Mouse (Mus musculus) neural tube, embryonic 14.5 days (tissue): ENCODE data around the gene Efcab5. TPM values are rescaled to one million over a fixed set of nuclear protein-coding genes. Genes with fewer than 3 reads are reported as not detected.
"Not testable (repeated sequence)": the region's sequence is repeated elsewhere in the genome, so short reads cannot be mapped to it uniquely, and the experiment has no call there.

Experiments used
- ATAC-seq: fragments of 200-750 bp; cut with Nextera tagmentation; 2 replicates; pipeline ENCODE4 v1.8.0; 2017; ENCODE audit warnings: low read depth, mild to moderate bottlenecking, moderate TSS enrichment, moderate library complexity
- H3K27ac ChIP-seq: fragments of 300-500 bp; sonication (generic); 2 replicates; pipeline ENCODE4 v1.5.1; 2014; ENCODE audit warnings: low read depth, mild to moderate bottlenecking, control low read depth, low read length, moderate library complexity, mixed read lengths
- H3K27me3 ChIP-seq: fragments of 300-500 bp; sonication (generic); 2 replicates; pipeline ENCODE4 v1.6.1; 2014; ENCODE audit warnings: low read length; ENCODE audit not compliant: control insufficient read depth, insufficient read depth
- H3K36me3 ChIP-seq: fragments of 300-500 bp; sonication (generic); 2 replicates; pipeline ENCODE4 v1.6.1; 2014; ENCODE audit warnings: low read length, mixed read lengths; ENCODE audit not compliant: control insufficient read depth, insufficient read depth
- H3K4me1 ChIP-seq: fragments of 300-500 bp; sonication (generic); 2 replicates; pipeline ENCODE4 v1.6.1; 2014; ENCODE audit warnings: low read length; ENCODE audit not compliant: control insufficient read depth, insufficient read depth
- H3K4me2 ChIP-seq: fragments of 300-500 bp; sonication (generic); 2 replicates; pipeline ENCODE4 v1.6.1; 2014; ENCODE audit warnings: mild to moderate bottlenecking, low read depth, low read length, control low read depth
- H3K4me3 ChIP-seq: fragments of 300-500 bp; sonication (generic); 2 replicates; pipeline ENCODE4 v1.5.1; 2014; ENCODE audit warnings: low read depth, low read length, control low read depth, mixed read lengths
- H3K9ac ChIP-seq: fragments of 300-500 bp; sonication (generic); replicated peaks from 2 replicates; pipeline ENCODE4 v1.6.1; 2014; ENCODE audit warnings: low read depth, mild to moderate bottlenecking, control low read depth, low read length, mixed read lengths
- H3K9me3 ChIP-seq: fragments of 300-500 bp; sonication (generic); 2 replicates; pipeline ENCODE4 v1.6.1; 2016; ENCODE audit warnings: low read length; ENCODE audit not compliant: control insufficient read depth
- WGBS: fragments of 180-500 bp; shearing (Covaris S2); extraction: QIAGEN DNeasy Blood & Tissue Kit; methylation state at CpG from one replicate; pipeline ENCODE4 v1.1.7; 2014; 5-methylcytosine and 5-hydroxymethylcytosine counted together
- polyA plus RNA-seq: library from polyadenylated mRNA; unstranded; fragments of >200 nt; fragmentation: Nextera tagmentation; extraction: Ambion mirVana; gene quantifications from 2 replicates; pipeline ENCODE4 v1.2.1, GENCODE M21; 2014

The Efcab5 gene
- polyA plus RNA-seq, 1 experiment from 2014 or later: 1.4 TPM

DNA sequence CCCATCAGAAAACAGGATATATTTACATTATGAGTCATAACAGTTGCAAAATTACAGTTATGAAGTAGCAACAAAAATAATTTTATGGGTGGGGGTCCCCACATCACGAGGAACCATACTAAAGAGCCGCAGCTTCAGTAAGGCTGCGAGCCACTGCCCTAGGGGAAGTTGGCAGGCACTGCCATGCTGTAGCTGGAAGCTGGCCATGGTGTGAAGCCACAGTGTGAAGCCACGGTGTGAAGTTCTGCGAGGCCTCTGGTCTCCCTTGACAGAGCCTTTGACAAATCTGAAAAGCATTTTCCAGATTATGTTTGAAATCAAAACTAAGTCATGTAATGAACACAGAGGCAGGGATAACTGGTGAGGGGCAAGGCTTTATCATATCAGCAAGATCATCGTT lies 77.6 kb downstream of the Efcab5 start:
- H3K9ac ChIP-seq: no peak overlapping the region
- no peak overlapping the region for H3K4me2 ChIP-seq
- H3K27me3 ChIP-seq: no peaks in the 10 kb centered on the region
- no peak for ATAC-seq
- no peaks in the 10 kb centered on the region for H3K9me3 ChIP-seq
- H3K27ac ChIP-seq: no peak overlapping the region
- H3K4me1 ChIP-seq: no peaks in the 10 kb centered on the region
- WGBS: 82% methylated on average over 6 of the region's 6 CpGs
- no peaks in the 10 kb centered on the region for H3K36me3 ChIP-seq
- no peak overlapping the region for H3K4me3 ChIP-seq

GRCm38 (mm10) chr11:77108442-77108841 lies 80.3 kb downstream of the Efcab5 start:
- Histone ChIP-seq H3K4me1 (no peaks in the 10 kb centered on the region), H3K9ac (no peak overlapping the region), H3K4me3 (no peak overlapping the region), H3K36me3 (no peaks in the 10 kb centered on the region), H3K4me2 (no peak overlapping the region), H3K9me3 (no peaks in the 10 kb centered on the region), H3K27ac (no peak overlapping the region), H3K27me3 (no peaks in the 10 kb centered on the region)
- no peak for ATAC-seq
- 91% methylated on average over 6 of the region's 6 CpGs for WGBS

DNA sequence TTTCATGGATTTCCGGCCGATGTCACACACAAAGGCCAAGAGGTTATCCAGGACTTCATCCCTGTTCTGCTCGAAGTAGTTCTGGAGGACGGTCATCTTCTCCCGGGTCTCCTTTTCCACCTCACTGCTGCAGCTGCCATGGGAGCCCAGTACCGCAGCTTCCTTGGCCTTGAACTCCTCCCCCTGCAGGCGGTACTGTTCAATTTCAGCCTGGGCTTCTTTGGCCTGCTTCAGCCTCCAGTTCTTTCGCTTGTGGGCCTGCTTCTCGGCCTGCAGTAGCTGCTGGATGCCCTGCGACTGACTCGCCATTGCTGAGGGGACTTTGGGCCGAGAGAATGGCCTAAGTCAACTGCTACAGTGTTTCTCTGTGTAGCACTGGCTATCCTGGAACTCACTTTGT lies 80.9 kb downstream of the Efcab5 start:
- H3K27ac ChIP-seq, H3K9ac ChIP-seq, H3K4me3 ChIP-seq, H3K4me1 ChIP-seq, H3K27me3 ChIP-seq, H3K9me3 ChIP-seq, H3K4me2 ChIP-seq, ATAC-seq, H3K36me3 ChIP-seq: not testable (repeated sequence)
- WGBS: 77% methylated on average over 12 of the region's 12 CpGs

GRCm38 (mm10) chr11:77106961-77107360 lies 81.8 kb downstream of the Efcab5 start:
- Histone ChIP-seq H3K4me2 (no peak overlapping the region), H3K9me3 (no peaks in the 10 kb centered on the region), H3K4me1 (no peaks in the 10 kb centered on the region), H3K36me3 (no peaks in the 10 kb centered on the region), H3K27ac (no peak overlapping the region), H3K4me3 (no peak overlapping the region), H3K9ac (no peak overlapping the region), H3K27me3 (no peaks in the 10 kb centered on the region)
- WGBS: 96% methylated on average over 6 of the region's 6 CpGs
- ATAC-seq: no peak

GRCm38 (mm10) chr11:77100137-77100937 lies 88.4 kb downstream of the Efcab5 start:
- H3K9me3 ChIP-seq: no peaks in the 10 kb centered on the region
- H3K4me1 ChIP-seq: no peaks in the 10 kb centered on the region
- no peak overlapping the region for H3K9ac ChIP-seq
- no peak overlapping the region for H3K4me2 ChIP-seq
- WGBS: 16% methylated on average over 10 of the region's 10 CpGs
- H3K4me3 ChIP-seq: no peak overlapping the region
- H3K27ac ChIP-seq: no peak overlapping the region
- ATAC-seq: no peak
- H3K27me3 ChIP-seq: no peaks in the 10 kb centered on the region
- H3K36me3 ChIP-seq: no peaks in the 10 kb centered on the region

GRCm38 (mm10) chr11:77098332-77098972 lies 90.3 kb downstream of the Efcab5 start:
- Histone ChIP-seq H3K36me3 (no peaks in the 10 kb centered on the region), H3K27ac (no peak overlapping the region), H3K9ac (no peak overlapping the region), H3K4me2 (no peak overlapping the region), H3K9me3 (no peaks in the 10 kb centered on the region), H3K27me3 (no peaks in the 10 kb centered on the region), H3K4me1 (no peaks in the 10 kb centered on the region), H3K4me3 (no peak overlapping the region)
- no peak for ATAC-seq
- 86% methylated on average over 19 of the region's 19 CpGs for WGBS

DNA sequence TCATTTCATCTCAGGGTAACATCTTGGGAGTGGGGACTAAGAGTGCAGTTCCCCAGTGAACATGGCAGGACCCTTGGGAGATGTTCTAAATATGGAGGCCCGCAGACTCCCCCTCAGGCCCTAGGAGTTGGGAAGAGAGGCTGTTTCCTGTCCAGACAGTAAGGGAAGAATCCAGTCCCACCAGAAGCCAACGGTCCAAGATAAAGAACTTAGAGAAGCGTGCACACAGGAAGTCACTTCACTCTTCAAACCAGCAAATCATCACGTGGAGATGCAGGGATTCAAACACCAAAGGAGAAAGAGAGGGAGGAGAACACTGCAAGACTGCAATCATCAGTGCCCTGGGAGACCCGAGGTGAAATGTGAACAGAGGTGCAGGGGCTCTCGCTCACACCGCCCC lies 91.8 kb downstream of the Efcab5 start:
- H3K4me2 ChIP-seq: no peak overlapping the region
- no peaks in the 10 kb centered on the region for H3K9me3 ChIP-seq
- H3K27me3 ChIP-seq: no peaks in the 10 kb centered on the region
- ATAC-seq: no peak
- H3K36me3 ChIP-seq: no peaks in the 10 kb centered on the region
- whole genome bisulfite sequencing: 82% methylated on average over 7 of the region's 7 CpGs
- no peak overlapping the region for H3K9ac ChIP-seq
- H3K4me3 ChIP-seq: no peak overlapping the region
- H3K27ac ChIP-seq: no peak overlapping the region
- no peaks in the 10 kb centered on the region for H3K4me1 ChIP-seq

GRCm38 (mm10) chr11:77096581-77096980 lies 92.2 kb downstream of the Efcab5 start:
- H3K4me1 ChIP-seq: no peaks in the 10 kb centered on the region
- no peak overlapping the region for H3K4me3 ChIP-seq
- H3K36me3 ChIP-seq: no peaks in the 10 kb centered on the region
- no peak overlapping the region for H3K9ac ChIP-seq
- no peak for ATAC-seq
- H3K27ac ChIP-seq: no peak overlapping the region
- H3K9me3 ChIP-seq: no peaks in the 10 kb centered on the region
- H3K4me2 ChIP-seq: no peak overlapping the region
- H3K27me3 ChIP-seq: no peaks in the 10 kb centered on the region
- 74% methylated on average over 3 of the region's 3 CpGs for WGBS

DNA sequence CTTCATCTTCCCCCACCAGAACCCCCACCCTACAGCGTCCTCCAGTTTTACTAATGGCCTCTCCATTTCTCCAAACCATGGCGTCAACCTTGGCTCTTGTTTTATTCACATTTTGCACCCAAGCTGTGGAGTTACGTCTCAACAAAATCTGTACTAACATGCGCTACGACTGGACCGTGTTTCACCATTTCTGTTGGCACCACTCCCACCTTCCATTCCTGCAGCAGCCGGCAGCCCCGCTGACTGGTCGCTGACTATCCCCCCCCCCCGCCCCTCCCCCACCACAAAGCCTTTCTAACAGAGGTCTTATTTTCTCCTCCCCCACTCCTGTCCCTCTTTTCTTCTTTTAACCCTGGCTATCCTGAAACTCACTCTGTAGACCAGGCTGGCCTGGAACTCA lies 93.6 kb downstream of the Efcab5 start:
- Histone ChIP-seq H3K36me3 (no peaks in the 10 kb centered on the region), H3K4me3 (no peak overlapping the region), H3K4me1 (no peaks in the 10 kb centered on the region), H3K4me2 (no peak overlapping the region), H3K27me3 (no peaks in the 10 kb centered on the region), H3K9ac (no peak overlapping the region), H3K9me3 (no peaks in the 10 kb centered on the region), H3K27ac (no peak overlapping the region)
- no peak for ATAC-seq
- WGBS: 63% methylated on average over 9 of the region's 10 CpGs
